In genomic region chr15:82910596-82910995, GRCm38 (mm10) we compare ENCODE assay signal across 14 mouse cellular contexts.
DNase-seq lines count a peak whose midpoint lies in the region; ATAC-seq lines count a peak whose summit lies in the region.
"Had no signal": no experiment of that assay in that cellular context is flagged by ENCODE, and none has a peak within 500 bp of the region (broad histone marks: within the 10 kb centered on the region; RNA-seq: fewer than 3 reads in every experiment).

No protein-coding gene starts in this region.

- H3K27ac ChIP-seq in embryonic facial prominence, embryonic 10.5 days (replicated peaks): peak overlapping the region; percentile 35; the same call in 1 of the 2 replicates
- H3K27ac ChIP-seq in hindbrain, embryonic 13.5 days: peak overlapping the region; percentile 89
- H3K27ac ChIP-seq in midbrain, embryonic 16.5 days (ENCODE audit: low read length): peak overlapping the region; percentile 83
- H3K27ac ChIP-seq: liver, embryonic 12.5 days had no signal

- peaks cover 72% of the 10 kb centered on the region for H3K4me1 ChIP-seq in embryonic facial prominence, embryonic 10.5 days
- H3K4me1 ChIP-seq in hindbrain, embryonic 13.5 days (replicated peaks): peaks cover 71% of the 10 kb centered on the region
- H3K4me1 ChIP-seq in midbrain, embryonic 16.5 days (ENCODE audit: control insufficient read depth, insufficient read depth, low read length): peaks cover 38% of the 10 kb centered on the region

- no peak for ATAC-seq in cerebellum, adult (ENCODE audit: insufficient number of reproducible peaks, low FRiP score, low TSS enrichment)
- ATAC-seq in hindbrain, embryonic 13.5 days (ENCODE audit: low FRiP score): no peak
- no peak for ATAC-seq in midbrain, embryonic 16.5 days
- no peak for ATAC-seq in megakaryocyte, adult 5-6 weeks (ENCODE audit: poor library complexity, severe bottlenecking)
- ATAC-seq: liver, embryonic 12.5 days; lung, postnatal 0 days had no signal

- DNase-seq in cerebellum, postnatal 25 days: peak; percentile 1 to 3
- DNase-seq in embryonic facial prominence, embryonic 10.5 days (ENCODE audit: low spot score): peak; percentile 7
- no peak for DNase-seq in thymus, postnatal 25 days
- no peak for DNase-seq in lung, postnatal 36 days
- DNase-seq: adrenal gland, postnatal 36 days; cerebellum, adult 11 months; heart, postnatal 10 days; kidney, adult 18-20 months had no signal

- H3K4me3 ChIP-seq in embryonic facial prominence, embryonic 10.5 days: no peak overlapping the region
- no peak overlapping the region for H3K4me3 ChIP-seq in hindbrain, embryonic 13.5 days
- H3K4me3 ChIP-seq in midbrain, embryonic 16.5 days (ENCODE audit: low read depth, low read length): no peak overlapping the region; the same call in 1 of the 2 replicates
- H3K4me3 ChIP-seq: liver, embryonic 12.5 days had no signal

- WGBS in embryonic facial prominence, embryonic 10.5 days: 56% methylated on average over 2 of the region's 2 CpGs
- WGBS in hindbrain, embryonic 13.5 days: 49% methylated on average over 2 of the region's 2 CpGs
- WGBS in midbrain, embryonic 16.5 days: 57% methylated on average over 2 of the region's 2 CpGs

- H3K9ac ChIP-seq in hindbrain, embryonic 13.5 days: peak overlapping the region; percentile 76; the same call in 1 of the 2 replicates
- H3K9ac ChIP-seq in midbrain, embryonic 16.5 days (ENCODE audit: low read depth, low read length): peak overlapping the region; percentile 47
- H3K9ac ChIP-seq: liver, embryonic 12.5 days had no signal

- H3K4me2 ChIP-seq in hindbrain, embryonic 13.5 days: peak overlapping the region; percentile 75; the same call in 1 of the 2 replicates
- H3K4me2 ChIP-seq in midbrain, embryonic 16.5 days (ENCODE audit: low read length): peak overlapping the region; percentile 88
- H3K4me2 ChIP-seq: liver, embryonic 12.5 days had no signal

- H3K9me3 ChIP-seq in embryonic facial prominence, embryonic 10.5 days: no peaks in the 10 kb centered on the region
- H3K9me3 ChIP-seq in hindbrain, embryonic 13.5 days: no peaks in the 10 kb centered on the region
- no peaks in the 10 kb centered on the region for H3K9me3 ChIP-seq in midbrain, embryonic 16.5 days (replicated peaks; ENCODE audit: control insufficient read depth, low read length, poor library complexity, severe bottlenecking)
- H3K9me3 ChIP-seq: liver, embryonic 12.5 days had no signal

- no peaks in the 10 kb centered on the region for H3K36me3 ChIP-seq in embryonic facial prominence, embryonic 10.5 days (replicated peaks)
- no peaks in the 10 kb centered on the region for H3K36me3 ChIP-seq in hindbrain, embryonic 13.5 days
- H3K36me3 ChIP-seq in midbrain, embryonic 16.5 days (ENCODE audit: control insufficient read depth, insufficient read depth, low read length): no peaks in the 10 kb centered on the region
- H3K36me3 ChIP-seq: liver, embryonic 12.5 days had no signal

- H3K27me3 ChIP-seq in embryonic facial prominence, embryonic 10.5 days (replicated peaks; ENCODE audit: low read depth, poor library complexity, severe bottlenecking): peaks cover 95% of the 10 kb centered on the region
- H3K27me3 ChIP-seq in hindbrain, embryonic 13.5 days: peaks cover 72% of the 10 kb centered on the region
- no peaks in the 10 kb centered on the region for H3K27me3 ChIP-seq in midbrain, embryonic 16.5 days (ENCODE audit: control insufficient read depth, insufficient read depth, low read depth, low read length)

Comparison
In these comparisons a context has a peak if more than half of its experiments do, and no peak if none do; other contexts are left out.
1. DNase-seq: peak in cerebellum, postnatal 25 days (2 of 2) and embryonic facial prominence, embryonic 10.5 days (single experiment); none in thymus, postnatal 25 days (single experiment) and lung, postnatal 36 days (single experiment).
2. H3K27ac ChIP-seq: peak in every context shown above with its lines; median percentile 89 in hindbrain, embryonic 13.5 days; 83 in midbrain, embryonic 16.5 days; 35 in embryonic facial prominence, embryonic 10.5 days.